Mouse (Mus musculus) embryo, embryonic 10 days (tissue): Measurements from ENCODE around the gene Tpra1.

ENCODE experiments used
- DNase-seq: peaks from one replicate; pipeline ENCODE4 v3.0.0-alpha.2; 2015; ENCODE audit warnings: low spot score

The Tpra1 gene

DNA sequence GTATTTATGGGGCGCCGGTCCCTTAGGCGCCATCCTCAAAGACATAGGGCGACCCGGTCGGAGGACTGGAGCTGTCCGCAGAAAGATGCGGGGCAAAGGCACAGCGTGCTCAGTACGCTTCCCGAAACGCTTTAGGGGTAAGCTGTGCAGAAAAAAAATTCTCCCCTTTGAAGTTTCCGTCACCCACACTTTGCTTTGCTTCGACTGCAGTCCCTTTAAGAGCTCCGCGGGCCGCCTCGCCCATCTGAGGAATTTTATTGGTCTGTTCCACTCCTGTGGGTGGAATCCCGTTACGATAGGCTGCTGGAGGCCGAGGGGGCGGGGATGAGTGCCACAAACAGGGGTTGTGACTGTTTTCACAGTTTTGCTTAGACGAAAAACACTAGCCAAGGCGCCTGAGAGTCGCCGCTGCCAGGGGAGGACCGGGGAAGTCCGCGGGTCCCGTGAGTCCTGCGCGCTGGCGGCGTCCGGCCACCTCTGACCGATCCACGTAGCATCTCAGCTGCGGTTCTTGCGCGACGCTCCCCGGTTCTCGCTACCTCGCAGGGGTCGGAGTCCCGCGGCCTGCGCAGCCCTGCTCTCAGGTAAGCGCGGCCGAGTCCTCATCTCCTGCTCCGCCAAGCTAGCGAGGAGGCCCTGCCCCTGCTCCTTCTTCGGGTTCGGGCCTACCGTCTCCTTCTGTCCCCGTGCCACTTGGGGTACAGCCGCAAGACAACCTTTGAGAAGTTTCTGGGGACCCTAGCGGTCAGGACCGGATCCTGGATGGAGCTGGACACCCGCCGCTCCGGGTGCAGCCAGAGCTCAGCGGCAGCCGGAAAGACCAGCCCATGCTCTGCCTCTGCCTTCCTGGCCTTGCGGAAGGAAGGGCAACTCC, at the start of gene Tpra1:
Tpra1 (plus strand) TSS at position 305 of the 874 bp plus-strand sequence.
- peak; percentile 95 for DNase-seq

DNA sequence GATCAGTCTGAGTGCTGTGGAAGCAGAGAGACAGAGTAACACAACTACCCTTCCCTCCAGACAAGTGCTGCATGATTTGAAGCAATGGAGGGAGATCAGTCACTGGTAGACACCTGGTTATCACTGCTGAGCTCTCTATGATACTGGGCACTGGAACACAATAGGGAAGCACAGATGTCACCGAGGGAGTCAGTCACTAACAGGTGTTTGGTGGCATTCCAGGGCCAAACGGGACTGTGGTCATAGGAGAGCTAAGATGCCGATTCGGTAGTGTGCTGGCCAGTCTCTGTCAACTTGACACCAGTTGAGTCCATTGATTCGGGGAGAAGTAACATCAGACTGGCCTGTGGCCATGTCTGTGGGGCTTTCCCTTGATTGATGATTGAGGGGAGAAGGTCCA, 47.5 kb upstream of the Tpra1 start:
- DNase-seq: no peak

DNA sequence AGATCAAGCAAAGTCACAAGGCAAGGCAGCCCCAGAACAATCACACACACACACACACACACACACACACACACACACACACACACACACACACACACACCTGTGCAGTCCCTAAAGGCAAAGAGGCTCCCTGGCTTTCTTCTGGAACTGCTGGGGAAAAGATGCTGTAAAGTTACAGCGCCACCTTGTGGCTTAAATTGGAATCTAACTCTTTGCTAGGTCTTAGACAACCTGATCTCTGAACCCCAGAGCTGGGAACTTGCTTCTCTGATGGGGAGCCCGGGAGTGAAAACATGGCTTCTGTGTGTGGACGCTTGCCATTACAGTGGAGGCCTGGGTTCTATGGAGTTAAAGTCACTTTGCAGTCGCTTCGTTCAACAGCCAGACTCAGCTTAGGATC, 46.4 kb upstream of the Tpra1 start:
- peak; percentile 84 for DNase-seq

GRCm38 (mm10) chr6:88857249-88857648, 44.8 kb upstream of the Tpra1 start:
- DNase-seq: no peak

DNA sequence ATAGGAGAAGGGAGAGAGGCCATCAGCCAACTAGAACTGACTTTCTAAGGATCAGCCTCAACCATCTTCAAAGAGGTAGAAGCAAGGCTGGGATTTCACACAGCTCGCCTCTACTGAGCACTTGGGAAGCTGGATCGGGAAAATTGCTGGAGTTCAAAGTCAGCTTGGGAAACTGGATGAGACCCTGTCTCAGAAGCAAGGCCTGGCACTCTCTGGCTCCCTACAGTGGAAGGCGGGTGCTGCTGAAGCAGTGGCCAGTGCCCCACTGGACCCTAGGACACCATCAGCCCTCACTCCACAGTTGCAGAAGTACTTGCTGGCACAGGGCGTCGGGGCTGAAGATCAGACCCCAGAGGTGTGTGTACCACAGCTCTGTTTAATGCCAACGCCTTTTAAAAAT, 44.2 kb upstream of the Tpra1 start:
- no peak for DNase-seq

DNA sequence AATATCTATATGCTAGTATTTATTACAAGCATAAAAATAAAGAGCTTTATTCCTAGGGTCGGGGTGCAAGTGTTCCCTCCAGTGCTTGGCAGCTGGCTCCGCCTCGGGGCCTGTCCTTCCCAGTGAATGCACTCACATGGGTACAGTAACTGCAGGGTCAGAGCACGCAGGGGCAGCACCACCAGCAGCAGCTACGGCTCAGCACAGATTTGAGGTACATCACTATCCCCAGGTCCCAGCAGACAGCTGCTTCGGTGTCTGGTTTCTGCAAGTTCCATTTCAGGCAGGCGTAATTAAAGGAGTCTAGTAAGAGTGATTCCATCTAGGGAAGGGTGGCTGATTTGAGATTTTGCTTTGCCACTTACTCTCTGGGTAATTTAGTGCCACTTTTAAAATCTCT, 43.7 kb upstream of the Tpra1 start:
- no peak for DNase-seq

GRCm38 (mm10) chr6:88860914-88861313, 41.1 kb upstream of the Tpra1 start:
- DNase-seq: peak; percentile 69

DNA sequence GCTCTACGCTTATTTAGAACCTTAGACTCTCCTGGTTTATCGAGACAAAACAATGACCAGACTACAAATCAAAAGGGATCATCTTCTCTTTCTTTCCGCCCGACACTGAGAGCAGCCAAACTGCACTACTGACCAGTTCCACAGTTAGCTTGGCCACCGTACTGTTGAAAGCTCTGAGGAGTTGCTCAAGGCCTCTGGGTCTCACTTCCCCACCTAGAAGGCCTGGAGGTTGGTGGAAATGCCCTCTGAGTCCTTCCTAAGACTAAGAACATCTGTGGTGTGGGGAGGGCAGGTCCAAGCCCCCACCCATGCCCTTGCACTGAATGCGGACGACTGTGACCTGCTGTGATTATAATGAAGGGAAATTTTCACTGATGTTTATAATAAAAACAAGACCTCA, 36.3 kb upstream of the Tpra1 start:
- DNase-seq: no peak

- no peak for DNase-seq
Measured at GRCm38 (mm10) chr6:88869459-88869858, 32.6 kb upstream of the Tpra1 start.

DNA sequence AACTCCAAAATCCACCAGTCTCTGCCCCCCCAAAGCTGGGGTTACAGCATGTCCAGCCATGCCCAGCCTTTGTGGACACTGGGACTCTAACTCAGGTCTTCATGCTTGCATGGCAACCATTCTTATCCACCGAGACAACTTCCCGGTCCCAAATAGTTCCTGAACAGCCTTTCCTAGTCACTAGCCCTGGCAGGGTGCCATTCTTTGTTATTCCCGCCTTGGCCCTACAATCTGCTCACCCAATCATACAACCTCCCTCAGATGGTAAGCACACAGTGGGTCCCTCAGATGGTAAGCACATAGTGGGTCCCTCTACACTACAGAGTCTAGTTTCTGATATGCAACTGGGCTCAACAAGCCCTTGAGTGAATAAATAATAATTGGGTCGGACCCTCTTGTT, 31.5 kb upstream of the Tpra1 start:
- DNase-seq: no peak

- no peak for DNase-seq
Measured at GRCm38 (mm10) chr6:88871546-88871945, 30.5 kb upstream of the Tpra1 start.

GRCm38 (mm10) chr6:88872811-88873210, 29.2 kb upstream of the Tpra1 start:
- DNase-seq: peak; percentile 39

- peak; percentile 61 for DNase-seq
Measured at GRCm38 (mm10) chr6:88873965-88874867, 27.8 kb upstream of the Tpra1 start.

- DNase-seq: peak; percentile 88
Measured at GRCm38 (mm10) chr6:88874868-88875508, 27.1 kb upstream of the Tpra1 start, which contains the start of gene Podxl2. Gene Podxl2, minus strand, starts transcription at chr6:88875044.

DNA sequence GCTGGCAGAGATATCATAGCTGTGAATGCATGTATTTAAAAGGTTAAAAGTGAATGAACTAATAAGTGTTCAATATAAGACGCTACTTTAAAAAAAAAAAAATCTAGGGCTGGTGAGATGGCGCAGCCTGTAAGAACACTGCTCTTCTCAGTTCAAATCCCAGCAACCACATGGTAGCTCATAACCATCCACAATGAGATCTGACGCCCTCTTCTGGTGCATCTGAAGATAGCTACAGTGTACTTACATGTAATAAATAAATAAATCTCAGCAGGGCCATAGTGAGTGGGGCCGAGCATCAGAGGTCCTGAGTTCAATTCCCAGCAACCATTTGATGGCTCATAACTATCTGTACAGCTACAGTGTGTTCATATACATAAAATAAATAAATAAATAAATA, 22.6 kb upstream of the Tpra1 start:
- no peak for DNase-seq

GRCm38 (mm10) chr6:88881334-88881733, 20.7 kb upstream of the Tpra1 start:
- no peak for DNase-seq

GRCm38 (mm10) chr6:88884195-88884594, 17.9 kb upstream of the Tpra1 start:
- no peak for DNase-seq

DNA sequence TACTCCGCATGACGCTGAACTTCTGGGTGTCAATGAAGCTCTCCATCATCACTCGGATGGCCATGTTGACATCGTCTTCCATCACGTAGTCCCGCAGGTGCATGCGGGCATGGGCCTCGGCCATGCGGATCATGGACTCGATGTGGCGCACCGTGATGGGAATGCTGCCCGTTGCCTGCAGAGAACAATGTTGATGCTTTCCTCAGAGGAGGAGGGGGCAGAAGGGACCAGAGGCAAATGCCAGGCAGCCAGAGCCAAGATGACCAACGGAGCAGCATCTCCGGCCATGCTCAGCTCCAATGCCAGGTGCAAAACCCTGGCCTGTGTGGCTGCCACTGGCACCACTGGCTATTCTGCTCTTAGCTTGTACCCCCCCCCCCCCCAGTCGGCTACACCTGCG, 17.4 kb upstream of the Tpra1 start:
- DNase-seq: no peak

DNA sequence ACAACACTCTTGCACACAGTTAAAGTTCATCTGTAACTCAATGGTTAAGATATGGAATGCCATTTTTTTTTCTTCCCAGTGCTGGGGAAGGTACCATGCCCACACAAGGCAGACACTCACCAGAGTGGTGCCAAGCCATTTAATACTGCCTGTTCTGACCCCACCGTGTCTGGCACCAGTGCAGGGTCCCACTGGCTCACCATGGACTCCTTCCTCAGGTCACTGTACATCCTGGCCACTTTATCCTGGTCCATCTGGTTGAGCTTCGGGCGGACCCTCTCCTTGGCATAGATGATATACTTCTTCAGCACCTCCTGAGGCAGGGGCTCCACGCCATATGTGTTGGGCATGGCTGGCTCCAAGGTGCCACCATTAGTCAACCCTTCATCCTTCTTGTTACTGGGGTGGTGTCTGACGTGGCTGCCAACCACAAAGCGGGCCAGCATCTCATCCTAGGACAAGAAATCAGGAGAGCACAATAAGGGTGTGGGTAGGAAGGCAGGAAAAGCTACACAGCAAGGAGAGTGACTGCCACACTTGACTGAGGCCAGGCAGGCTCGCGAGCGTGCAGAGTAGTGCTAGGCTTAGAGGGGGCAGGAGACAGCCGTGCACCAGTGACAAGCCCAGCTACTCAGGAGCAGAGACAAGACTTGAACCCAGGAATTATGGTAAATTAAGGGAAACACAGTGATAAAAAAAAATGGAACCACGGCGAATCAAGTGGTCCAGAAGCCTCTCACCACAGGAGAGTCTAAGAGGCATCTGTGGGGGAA, 16.2 kb upstream of the Tpra1 start:
- no peak for DNase-seq

GRCm38 (mm10) chr6:88886417-88886967, 15.6 kb upstream of the Tpra1 start:
- no peak for DNase-seq

DNA sequence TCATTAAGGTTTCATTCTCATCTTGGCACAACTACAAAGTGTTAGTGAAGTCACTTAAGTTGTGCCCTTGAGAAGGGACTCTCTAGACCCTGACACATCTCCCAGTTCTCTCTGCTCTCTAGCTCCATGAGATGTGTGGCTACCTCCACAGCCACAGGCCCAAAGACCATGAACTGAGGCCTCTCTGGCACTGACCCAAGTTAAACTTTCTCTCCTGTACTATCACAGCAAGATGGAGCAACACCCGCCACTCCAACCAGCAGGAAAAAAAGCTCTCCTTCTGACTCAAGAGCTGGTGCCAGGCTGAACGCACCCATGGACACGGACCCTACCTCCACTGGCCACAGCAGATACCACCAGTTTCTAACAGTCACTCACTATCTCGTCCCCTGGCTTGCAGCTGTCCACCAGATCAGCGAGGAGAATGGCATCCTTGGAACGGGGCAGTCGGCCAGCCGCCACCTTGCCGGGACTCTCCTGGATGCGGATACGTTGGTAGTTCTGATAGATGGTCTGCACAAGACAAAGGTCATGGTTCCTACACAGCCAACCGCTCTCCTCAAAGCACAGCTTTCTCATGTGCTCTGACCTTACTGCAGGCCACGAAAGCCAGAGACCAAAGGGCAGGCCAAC, 12.5 kb upstream of the Tpra1 start:
- no peak for DNase-seq
